Mouse (Mus musculus) CH12.LX (cell line): ENCODE results near the gene C1qtnf2. TPM values are rescaled to one million over a fixed set of nuclear protein-coding genes. Genes with fewer than 3 reads are reported as not detected.

Source experiments
- DNase-seq: peaks from one replicate; pipeline ENCODE4 v3.0.0-alpha.2; 2013; ENCODE audit errors: extremely low read depth
- H3K27ac ChIP-seq: 2 replicates; pipeline ENCODE4 v1.5.1; 2012; ENCODE audit warnings: low read depth, mild to moderate bottlenecking, control low read depth, moderate library complexity; ENCODE audit not compliant: insufficient read depth
- H3K27me3 ChIP-seq: replicated peaks from 2 replicates; pipeline ENCODE3; 2012; ENCODE audit warnings: inconsistent platforms
- H3K36me3 ChIP-seq, 2 experiments: replicated peaks in 1 of 2; 2 replicates each; pipeline versions ENCODE3 to v1.6.1; 2012; ENCODE audit warnings: inconsistent platforms in 1 of 2, low read length in 1 of 2, mild to moderate bottlenecking in 1 of 2, mixed read lengths in 1 of 2, moderate library complexity in 1 of 2; ENCODE audit not compliant: control insufficient read depth in 1 of 2, insufficient read depth in 1 of 2
- H3K4me1 ChIP-seq, 2 experiments: 2 replicates each; pipeline ENCODE4 v1.6.1; 2012; ENCODE audit warnings: inconsistent platforms in 1 of 2, moderate library complexity in 1 of 2; ENCODE audit not compliant: insufficient read depth in 2 of 2, control insufficient read depth in 1 of 2
- H3K4me2 ChIP-seq: 2 replicates; pipeline ENCODE4 v1.6.1; 2012; ENCODE audit warnings: low read depth, mild to moderate bottlenecking, control low read depth; ENCODE audit not compliant: poor library complexity, insufficient read depth, severe bottlenecking
- H3K4me3 ChIP-seq, 3 experiments: fragments of 150-350 bp in 1 of 3; sonication (generic) in 1 of 3; replicated peaks in 1 of 3; 2 replicates each; pipeline versions ENCODE3 to v1.5.1; 2011 to 2012; ENCODE audit warnings: low read depth in 2 of 3, low read length in 2 of 3, mild to moderate bottlenecking in 2 of 3, moderate library complexity in 2 of 3, control low read depth in 1 of 3, improper control_type of control experiment in 1 of 3, inconsistent platforms in 1 of 3, mixed read lengths in 1 of 3; ENCODE audit not compliant: poor library complexity in 1 of 3
- H3K79me2 ChIP-seq: replicated peaks from 2 replicates; pipeline ENCODE4 v1.6.1; 2012; ENCODE audit warnings: mild to moderate bottlenecking, moderate library complexity; ENCODE audit not compliant: control insufficient read depth, poor library complexity, insufficient read depth, severe bottlenecking; ENCODE audit errors: extremely low read depth
- H3K9ac ChIP-seq: 2 replicates; pipeline ENCODE4 v1.6.1; 2012; ENCODE audit warnings: low read depth, mild to moderate bottlenecking, control low read depth, moderate library complexity; ENCODE audit not compliant: insufficient read depth
- H3K9me3 ChIP-seq: replicated peaks from 2 replicates; pipeline ENCODE3; 2012; ENCODE audit warnings: low read length, inconsistent platforms, mixed read lengths
- CTCF ChIP-seq, 2 experiments: IDR thresholded peaks in 1 of 2; conservative IDR thresholded peaks in 1 of 2; 2 replicates each; pipeline ENCODE4 v1.5.1; 2011 to 2012; ENCODE audit warnings: low read depth in 2 of 2, low read length in 2 of 2, improper control_type of control experiment in 1 of 2, inconsistent platforms in 1 of 2, mild to moderate bottlenecking in 1 of 2, moderate library complexity in 1 of 2
- ETS1 ChIP-seq: conservative IDR thresholded peaks from 2 replicates; pipeline ENCODE4 v1.6.1; 2012; ENCODE audit warnings: low read depth, mild to moderate bottlenecking, inconsistent platforms, low read length, improper control_type of control experiment, moderate library complexity
- IRF4 ChIP-seq: IDR thresholded peaks from 2 replicates; pipeline ENCODE4 v1.6.1; 2014; ENCODE audit warnings: low read depth, mild to moderate bottlenecking, inconsistent platforms, low read length, improper control_type of control experiment
- JUN ChIP-seq: IDR thresholded peaks from 2 replicates; pipeline ENCODE4 v1.6.1; 2011; ENCODE audit warnings: low read depth, mild to moderate bottlenecking, low read length, improper control_type of control experiment, moderate library complexity; ENCODE audit not compliant: insufficient read depth
- JUND ChIP-seq: conservative IDR thresholded peaks from 2 replicates; pipeline ENCODE4 v1.6.1; 2011; ENCODE audit warnings: low read depth, low read length, improper control_type of control experiment
- MAZ ChIP-seq: IDR thresholded peaks from 2 replicates; pipeline ENCODE4 v1.6.1; 2012; ENCODE audit warnings: low read depth, mild to moderate bottlenecking, inconsistent platforms, low read length, improper control_type of control experiment, moderate library complexity
- MEF2A ChIP-seq: IDR thresholded peaks from 2 replicates; pipeline ENCODE4 v1.6.1; 2014; ENCODE audit warnings: low read depth, mild to moderate bottlenecking, inconsistent platforms, low read length, improper control_type of control experiment, borderline replicate concordance
- MYC ChIP-seq: IDR thresholded peaks from 2 replicates; pipeline ENCODE4 v1.6.1; 2011; ENCODE audit warnings: low read depth, mild to moderate bottlenecking, improper control_type of control experiment, low read length
- NRF1 ChIP-seq: IDR thresholded peaks from 2 replicates; pipeline ENCODE4 v1.6.1; 2014; ENCODE audit warnings: low read depth, mild to moderate bottlenecking, inconsistent platforms, low read length, improper control_type of control experiment, moderate library complexity
- POLR2A ChIP-seq: IDR thresholded peaks from 2 replicates; pipeline ENCODE4 v1.6.1; 2011; ENCODE audit warnings: low read depth, mild to moderate bottlenecking, improper control_type of control experiment, low read length
- RAD21 ChIP-seq: IDR thresholded peaks from 2 replicates; pipeline ENCODE4 v1.6.1; 2011; ENCODE audit warnings: low read depth, mild to moderate bottlenecking, low read length, improper control_type of control experiment, moderate library complexity
- RCOR1 ChIP-seq: conservative IDR thresholded peaks from 2 replicates; pipeline ENCODE4 v1.6.1; 2012; ENCODE audit warnings: low read depth, mild to moderate bottlenecking, inconsistent platforms, low read length, improper control_type of control experiment
- SMC3 ChIP-seq: IDR thresholded peaks from 2 replicates; pipeline ENCODE4 v1.6.1; 2011; ENCODE audit warnings: low read depth, low read length, improper control_type of control experiment
- TBP ChIP-seq: conservative IDR thresholded peaks from 2 replicates; pipeline ENCODE4 v1.6.1; 2011; ENCODE audit warnings: low read depth, low read length, improper control_type of control experiment
- USF1 ChIP-seq: IDR thresholded peaks from 2 replicates; pipeline ENCODE4 v1.6.1; 2014; ENCODE audit warnings: low read depth, mild to moderate bottlenecking, inconsistent platforms, low read length, improper control_type of control experiment
- USF2 ChIP-seq: conservative IDR thresholded peaks from 2 replicates; pipeline ENCODE4 v1.6.1; 2011; ENCODE audit warnings: low read depth, low read length, improper control_type of control experiment
- ZC3H11A ChIP-seq: IDR thresholded peaks from 2 replicates; pipeline ENCODE4 v1.6.1; 2012; ENCODE audit warnings: low read depth, mild to moderate bottlenecking, inconsistent platforms, low read length, improper control_type of control experiment
- ZKSCAN1 ChIP-seq: IDR thresholded peaks from 2 replicates; pipeline ENCODE4 v1.6.1; 2012; ENCODE audit warnings: low read depth, inconsistent platforms, low read length, improper control_type of control experiment, borderline replicate concordance
- dilution Hi-C: fragments of 300-500 bp; cut with MboI; formaldehyde crosslinking; loops from 2 replicates; pipeline ENCODE4 v1.14.3; 2020; ENCODE audit warnings: low sequenced_read_pairs; ENCODE audit not compliant: extremely low pct_unique_long_range_greater_than_20kb, extremely low pct_ligation_motif_present
- in situ Hi-C: fragments of 300-500 bp; cut with MboI; formaldehyde crosslinking; loops from 3 replicates; pipeline ENCODE4 v1.14.3; 2019; ENCODE audit warnings: low sequenced_read_pairs, low pct_ligation_motif_present, low pct_unique_long_range_greater_than_20kb, mixed read lengths
- polyA plus RNA-seq: library from polyadenylated mRNA; unstranded; fragments of >175 nt; gene quantifications from 2 replicates; pipeline ENCODE4 v1.2.1, GENCODE M21; 2012; ENCODE audit warnings: low read depth; ENCODE audit not compliant: insufficient read length
- total RNA-seq, 2 experiments: library from RNA; depleted of rRNA; stranded (reverse); fragments of 300-350 nt in 1 of 2; fragments of >200 nt in 1 of 2; gene quantifications; 2 replicates each; pipeline ENCODE4 v1.2.3; 2012 to 2014

Gene C1qtnf2
- total and polyA plus RNA-seq, 3 experiments = not detected

- H3K4me2 ChIP-seq = no peak overlapping the region
- dilution Hi-C loops (no loop called here), in situ Hi-C loops (no loop called here)
- no peaks in the 10 kb centered on the region for H3K36me3 ChIP-seq
- no peak for DNase-seq
- H3K9ac ChIP-seq = no peak overlapping the region
- H3K4me1 ChIP-seq = peaks cover 2 to 10% of the 10 kb centered on the region in 2 experiments; a peak in 3 of 4 replicates
- H3K27ac ChIP-seq = no peak overlapping the region
- no peaks in the 10 kb centered on the region for H3K27me3 ChIP-seq
- no peaks in the 10 kb centered on the region for H3K79me2 ChIP-seq
- no peak overlapping the region for H3K4me3 ChIP-seq
- peaks cover 1% of the 10 kb centered on the region for H3K9me3 ChIP-seq
- TF ChIP-seq MEF2A (no peak), RCOR1 (no peak), ZC3H11A (no peak), ZKSCAN1 (no peak), MAZ (no peak), RAD21 (no peak), USF2 (no peak), ETS1 (no peak), JUND (no peak), POLR2A (no peak), JUN (no peak), IRF4 (no peak)
These were observed 38.6 kb downstream of the C1qtnf2 start for GRCm38 (mm10) chr11:43512661-43513190.

- H3K27ac ChIP-seq = no peak overlapping the region
- DNase-seq = peak; percentile 66
- H3K36me3 ChIP-seq = no peaks in the 10 kb centered on the region
- H3K9me3 ChIP-seq = peaks cover 2% of the 10 kb centered on the region
- H3K4me1 ChIP-seq = peaks cover 2 to 10% of the 10 kb centered on the region in 2 experiments; a peak in 3 of 4 replicates
- no peak overlapping the region for H3K4me2 ChIP-seq
- no peaks in the 10 kb centered on the region for H3K27me3 ChIP-seq
- dilution Hi-C loops = no loop called here
- in situ Hi-C loops = no loop called here
- no peak overlapping the region for H3K4me3 ChIP-seq
- TF ChIP-seq RAD21 (peak; percentile 26), MYC (no peak), TBP (no peak), RCOR1 (no peak), CTCF (conservative IDR thresholded peaks at IDR 0.05 in 1 of 2, IDR thresholded peaks at IDR 0.05 in 1 of 2; ENCODE audit: low read depth in 2 of 2, low read length in 2 of 2) (peak; percentile 40 to 85; a peak in 3 of 4 replicates), USF1 (no peak), NRF1 (no peak), SMC3 (peak; percentile 78)
- no peak overlapping the region for H3K9ac ChIP-seq
- no peaks in the 10 kb centered on the region for H3K79me2 ChIP-seq
These were observed 42.4 kb downstream of the C1qtnf2 start for GRCm38 (mm10) chr11:43516344-43517021.
